Mouse (Mus musculus) adrenal gland, postnatal 4 days (tissue): ENCODE data around the gene Gm21936. TPM values are rescaled to one million over a fixed set of nuclear protein-coding genes. Genes with fewer than 3 reads are reported as not detected.
"Not testable (repeated sequence)": the region's sequence is repeated elsewhere in the genome, so short reads cannot be mapped to it uniquely, and the experiment has no call there.

Experiments used
- DNase-seq, 2 experiments: peaks; one replicate each; pipeline ENCODE4 v3.0.0; 2021 to 2022; ENCODE audit warnings: low spot score in 2 of 2, mixed read lengths in 2 of 2
- long read RNA-seq, 2 experiments: library from polyadenylated mRNA; stranded (forward); transcript quantifications; one replicate each; pipeline ENCODE4 v2.0.0; 2021
- total RNA-seq, 2 experiments: library from RNA; stranded (reverse); gene quantifications; 2 replicates each; pipeline ENCODE4 v1.2.3; 2021

Gm21936 gene
- total RNA-seq: not detected
- long read RNA-seq, experiment 1: 0 reads
- long read RNA-seq, experiment 2: 0 reads

GRCm38 (mm10) chr12:87795212-87795611 lies at the start of gene Gm21936:
Gm21936 (plus strand) TSS chr12:87795512.
- DNase-seq: not testable (repeated sequence)

- not testable (repeated sequence) for DNase-seq
Measured at GRCm38 (mm10) chr12:87775655-87776054, 19.7 kb upstream of the Gm21936 start, which contains the start of gene Gm21319. Gm21319 (minus strand) TSS chr12:87775755.

- not testable (repeated sequence) for DNase-seq
Measured at GRCm38 (mm10) chr12:87797971-87798370, 2.7 kb downstream of the Gm21936 start.

- not testable (repeated sequence) for DNase-seq
Measured at GRCm38 (mm10) chr12:87816277-87816676, 21.0 kb downstream of the Gm21936 start, which contains the start of gene BB287469. BB287469 (plus strand) TSS chr12:87816577.

GRCm38 (mm10) chr12:87842239-87842638 lies 46.9 kb downstream of the Gm21936 start, which contains the start of gene Gm2001:
Gm2001 (minus strand) TSS chr12:87842339.
- DNase-seq: not testable (repeated sequence)

Other genes starting within 250 kb of the Gm21936 start
- not detected for gene Oog1, start 192.8 kb upstream of the Gm21936 start, total RNA-seq
- gene Gm4027, start 176.6 kb upstream of the Gm21936 start, total RNA-seq: not detected
- gene Gm16381, start 150.9 kb upstream of the Gm21936 start, total RNA-seq: not detected
- gene Gm21319, start 19.8 kb upstream of the Gm21936 start, total RNA-seq: not detected
- gene BB287469, start 21.1 kb downstream of the Gm21936 start, total RNA-seq: not detected
- gene Gm2001, start 46.8 kb downstream of the Gm21936 start, total RNA-seq: not detected
- not detected for gene Gm2016, start 78.6 kb downstream of the Gm21936 start, total RNA-seq
- gene Gm2022, start 99.9 kb downstream of the Gm21936 start, total RNA-seq: not detected
- not detected for gene Gm2035, start 124.3 kb downstream of the Gm21936 start, total RNA-seq
- gene Gm2042, start 158.6 kb downstream of the Gm21936 start, total RNA-seq: not detected
- gene Gm2075, start 216.3 kb downstream of the Gm21936 start, total RNA-seq: not detected
- gene Gm6803, start 223.3 kb downstream of the Gm21936 start, total RNA-seq: not detected
- gene Gm2056, start 231.5 kb downstream of the Gm21936 start, total RNA-seq: not detected